Mouse (Mus musculus): ENCODE measurements around the gene Ccnl1. TPM values are rescaled to one million over a fixed set of nuclear protein-coding genes. Genes with fewer than 3 reads are reported as not detected.

The Ccnl1 gene
- total RNA-seq, 2 experiments from 2014 or later = 52.5 to 57.8 TPM

DNA sequence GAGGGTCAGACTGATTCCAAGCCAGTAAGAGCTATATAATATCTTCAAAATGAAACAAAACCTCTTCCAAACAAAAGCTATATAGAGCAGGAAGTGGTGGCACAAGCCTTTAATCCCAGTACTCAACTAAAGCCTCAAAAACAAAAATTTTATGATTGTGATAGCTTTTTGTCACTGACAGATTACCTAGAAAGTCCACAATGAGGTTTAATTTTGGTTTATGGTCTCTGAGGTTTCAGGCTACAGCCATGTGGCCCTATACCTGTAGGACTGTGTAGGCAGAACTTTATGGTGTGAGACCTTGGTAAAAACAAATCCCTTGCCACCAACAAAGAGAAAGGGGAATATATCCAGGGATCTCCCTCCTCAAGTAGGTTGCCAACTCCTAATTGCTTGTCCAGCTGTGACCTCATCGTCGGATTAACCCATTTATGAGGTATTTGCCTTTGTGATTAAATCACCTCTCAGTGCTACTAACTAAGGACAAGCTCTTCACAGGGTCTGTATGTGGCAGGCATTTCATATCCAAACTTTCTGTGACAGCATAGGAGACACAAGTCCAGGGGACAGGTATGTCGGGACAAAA, 1.5 kb upstream of the Ccnl1 start:
- no peak for DNase-seq (ENCODE audit: low spot score in 2 of 2)

DNA sequence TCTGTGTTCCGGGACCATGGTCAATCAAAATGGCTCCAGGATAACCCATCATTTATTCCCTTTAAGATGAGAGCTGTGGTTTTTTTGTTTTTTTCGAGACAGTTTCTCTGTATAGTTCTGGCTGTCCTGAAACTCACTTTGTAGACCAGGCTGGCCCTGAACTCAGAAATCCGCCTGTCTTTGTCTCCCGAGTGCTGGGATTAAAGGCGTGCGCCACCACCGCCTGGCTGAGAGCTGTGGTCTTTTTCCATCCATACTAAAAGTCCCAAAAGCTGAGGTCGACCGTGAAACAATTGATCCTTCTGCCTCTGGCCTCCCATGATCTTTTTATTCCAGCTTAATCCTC, 764 bp upstream of the Ccnl1 start:
- DNase-seq (ENCODE audit: low spot score in 2 of 2) = no peak

- peak; percentile 16 to 34 for DNase-seq (ENCODE audit: low spot score in 2 of 2)
Measured at GRCm38 (mm10) chr3:65957271-65958101, 563 bp downstream of the Ccnl1 start.

DNA sequence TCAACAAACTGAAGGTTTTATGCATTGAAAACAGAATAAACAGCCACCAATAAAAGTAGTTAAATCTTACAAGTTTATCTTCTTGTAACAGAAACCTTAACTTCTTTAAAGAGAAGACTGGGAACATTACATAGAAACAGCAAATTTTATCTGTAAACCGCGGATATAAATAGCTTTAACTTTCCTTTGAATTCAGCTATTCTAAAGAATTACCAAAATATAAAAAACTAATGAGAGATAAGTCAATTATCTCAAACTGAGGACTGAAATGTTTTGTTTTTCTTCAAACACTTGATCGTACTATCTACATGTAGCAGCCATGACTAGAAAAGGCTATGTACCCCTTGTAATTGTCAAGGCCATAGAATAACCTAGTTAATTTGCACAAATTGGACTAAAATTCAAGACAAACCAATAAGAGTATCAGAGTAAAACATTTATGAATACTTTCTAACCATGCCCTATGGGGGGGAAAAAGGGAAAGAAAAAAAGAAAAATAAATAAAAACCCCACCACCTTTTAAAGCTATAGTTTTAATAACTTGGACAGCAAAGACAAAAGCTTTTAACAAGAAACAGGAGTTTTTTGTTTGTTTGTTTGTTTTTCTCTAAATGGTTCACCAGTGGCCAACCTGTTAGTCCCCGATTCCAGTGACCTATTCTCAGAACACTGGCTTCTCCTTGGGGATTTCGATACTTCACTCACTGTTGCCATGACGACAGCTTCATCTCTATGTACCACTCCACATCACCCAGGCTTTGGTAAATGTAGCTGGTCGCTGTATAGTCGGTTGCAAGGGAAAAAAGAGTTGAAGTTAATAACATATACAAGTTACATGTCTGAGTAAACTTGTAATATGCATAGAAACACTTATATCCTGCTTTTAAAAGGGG, 3.3 kb downstream of the Ccnl1 start:
- no peak for DNase-seq (ENCODE audit: low spot score in 2 of 2)

- peak in 1 of 2 experiments; percentile 17 for DNase-seq (ENCODE audit: low spot score in 2 of 2)
Measured at GRCm38 (mm10) chr3:65950831-65951365, 7.2 kb downstream of the Ccnl1 start.

DNA sequence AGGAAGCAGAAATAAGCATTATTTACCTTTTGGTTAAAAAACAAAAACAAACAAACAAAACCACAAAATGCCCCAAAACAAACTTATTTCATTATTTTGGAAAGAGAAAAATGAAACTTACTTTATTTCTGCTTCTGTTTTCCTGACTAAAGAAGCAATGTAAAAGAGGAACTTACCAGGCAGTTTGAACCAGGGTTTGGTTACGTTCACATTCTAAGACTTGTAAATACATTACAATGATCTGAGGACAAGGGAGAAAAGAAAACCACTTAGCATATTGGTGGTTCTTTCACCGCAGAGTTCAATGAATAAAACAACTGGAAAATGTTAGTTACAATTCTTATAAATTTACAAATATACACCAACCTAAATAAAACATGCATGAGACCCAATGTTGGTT, 7.7 kb downstream of the Ccnl1 start:
- DNase-seq (ENCODE audit: low spot score in 2 of 2) = no peak

DNA sequence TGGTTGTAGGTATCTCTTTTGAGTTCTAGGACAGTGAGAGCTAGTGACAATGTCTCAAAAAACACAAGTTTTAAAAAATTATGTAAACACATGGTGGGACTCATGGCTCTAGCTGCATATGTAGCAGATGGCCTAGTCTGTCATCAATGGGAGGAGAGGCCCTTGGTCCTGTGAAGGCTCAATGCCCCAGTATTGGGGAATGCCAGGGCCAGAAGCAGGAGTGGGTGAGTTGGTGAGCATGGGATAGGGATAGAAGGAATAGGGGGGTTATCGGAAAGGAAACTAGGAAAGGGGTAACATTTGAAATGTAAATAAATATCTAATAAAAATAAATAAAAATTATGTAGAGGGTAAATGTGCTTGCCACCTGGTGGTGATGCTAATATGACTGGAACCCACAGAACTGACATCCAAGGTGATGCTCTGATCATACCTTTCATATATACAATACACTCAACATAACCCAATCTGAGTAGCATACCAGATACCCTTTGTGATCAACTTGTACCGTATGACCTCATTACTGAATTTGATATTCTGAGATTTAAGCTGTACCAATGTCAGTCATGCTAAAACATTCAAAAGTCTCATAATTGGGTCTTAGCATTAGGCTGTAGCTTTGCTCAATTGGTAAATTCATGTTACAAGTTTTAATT, 12.6 kb downstream of the Ccnl1 start:
- DNase-seq (ENCODE audit: low spot score in 2 of 2) = no peak

- no peak for DNase-seq (ENCODE audit: low spot score in 2 of 2)
Measured at GRCm38 (mm10) chr3:65944713-65945112, 13.3 kb downstream of the Ccnl1 start.

- no peak for DNase-seq (ENCODE audit: low spot score in 2 of 2)
Measured at GRCm38 (mm10) chr3:65943453-65943852, 14.6 kb downstream of the Ccnl1 start.

DNA sequence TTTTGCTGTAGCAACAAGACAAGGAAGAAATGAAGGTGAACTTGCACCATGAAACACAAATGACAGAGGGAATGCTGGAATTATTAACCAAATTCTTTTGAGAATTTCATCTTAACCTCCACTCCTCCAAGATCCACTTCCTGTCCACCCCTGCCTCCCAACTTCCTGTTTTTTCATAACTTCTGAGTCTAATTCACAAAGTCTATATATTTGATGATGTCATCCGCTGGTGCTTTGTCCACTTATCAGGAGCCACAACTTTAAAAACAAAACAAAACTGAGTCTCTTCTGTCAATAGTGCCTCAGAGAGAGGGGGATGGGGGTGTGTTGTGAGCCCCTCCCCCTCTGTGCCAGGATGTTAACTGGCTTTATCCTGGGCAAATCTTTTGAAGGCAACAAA, 17.0 kb downstream of the Ccnl1 start:
- no peak for DNase-seq (ENCODE audit: low spot score in 2 of 2)

- DNase-seq (ENCODE audit: low spot score in 2 of 2) = peak in 1 of 2 experiments; percentile 63
Measured at GRCm38 (mm10) chr3:65938211-65938610, 19.8 kb downstream of the Ccnl1 start.

GRCm38 (mm10) chr3:65936384-65936783, 21.7 kb downstream of the Ccnl1 start:
- DNase-seq (ENCODE audit: low spot score in 2 of 2) = no peak

GRCm38 (mm10) chr3:65935153-65935552, 22.9 kb downstream of the Ccnl1 start:
- DNase-seq (ENCODE audit: low spot score in 2 of 2) = no peak

DNA sequence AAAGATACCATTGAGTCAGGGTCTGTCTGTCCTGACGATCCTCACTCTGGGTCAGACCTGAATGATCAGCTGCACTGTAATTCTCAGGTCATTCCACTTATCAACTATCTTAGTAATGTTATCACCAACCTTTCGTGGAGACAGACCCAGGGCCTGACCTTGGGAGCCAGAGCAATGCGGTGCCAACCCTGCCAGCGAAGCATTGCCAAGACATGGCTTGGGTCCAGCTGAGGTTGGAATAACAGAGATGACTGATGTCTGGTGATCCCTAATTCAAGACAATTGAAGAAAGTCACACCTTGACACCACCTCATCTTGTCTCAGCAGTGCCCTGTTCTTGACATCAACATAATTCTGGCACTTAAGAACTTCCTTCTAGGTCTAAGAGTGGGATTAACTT, 24.3 kb downstream of the Ccnl1 start:
- no peak for DNase-seq (ENCODE audit: low spot score in 2 of 2)

DNA sequence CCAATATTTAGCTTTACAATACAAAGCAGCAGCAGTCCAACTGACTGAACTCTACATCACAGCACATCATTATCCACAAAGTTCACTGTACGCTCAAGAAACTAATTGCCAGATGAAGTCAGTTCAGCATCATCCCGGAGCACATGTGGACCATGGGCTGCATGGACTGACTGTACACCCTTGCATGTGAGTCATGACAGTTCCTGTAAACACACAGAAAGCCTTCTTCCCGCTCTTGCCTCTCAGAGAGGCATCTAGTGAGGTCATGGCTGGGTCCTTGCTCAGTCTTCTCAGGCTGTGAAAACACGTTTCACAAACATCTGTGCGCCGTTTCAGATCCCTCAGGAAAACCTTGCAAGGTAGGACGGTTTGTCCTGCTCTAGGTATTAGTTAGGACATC, 26.5 kb downstream of the Ccnl1 start:
- no peak for DNase-seq (ENCODE audit: low spot score in 2 of 2)

GRCm38 (mm10) chr3:65930636-65931035, 27.4 kb downstream of the Ccnl1 start:
- DNase-seq (ENCODE audit: low spot score in 2 of 2) = no peak

- DNase-seq (ENCODE audit: low spot score in 2 of 2) = peak; percentile 35 to 89
Measured at GRCm38 (mm10) chr3:65929821-65930633, 28.0 kb downstream of the Ccnl1 start.

GRCm38 (mm10) chr3:65929304-65929783, 28.7 kb downstream of the Ccnl1 start:
- DNase-seq (ENCODE audit: low spot score in 2 of 2) = peak; percentile 65 to 81

DNA sequence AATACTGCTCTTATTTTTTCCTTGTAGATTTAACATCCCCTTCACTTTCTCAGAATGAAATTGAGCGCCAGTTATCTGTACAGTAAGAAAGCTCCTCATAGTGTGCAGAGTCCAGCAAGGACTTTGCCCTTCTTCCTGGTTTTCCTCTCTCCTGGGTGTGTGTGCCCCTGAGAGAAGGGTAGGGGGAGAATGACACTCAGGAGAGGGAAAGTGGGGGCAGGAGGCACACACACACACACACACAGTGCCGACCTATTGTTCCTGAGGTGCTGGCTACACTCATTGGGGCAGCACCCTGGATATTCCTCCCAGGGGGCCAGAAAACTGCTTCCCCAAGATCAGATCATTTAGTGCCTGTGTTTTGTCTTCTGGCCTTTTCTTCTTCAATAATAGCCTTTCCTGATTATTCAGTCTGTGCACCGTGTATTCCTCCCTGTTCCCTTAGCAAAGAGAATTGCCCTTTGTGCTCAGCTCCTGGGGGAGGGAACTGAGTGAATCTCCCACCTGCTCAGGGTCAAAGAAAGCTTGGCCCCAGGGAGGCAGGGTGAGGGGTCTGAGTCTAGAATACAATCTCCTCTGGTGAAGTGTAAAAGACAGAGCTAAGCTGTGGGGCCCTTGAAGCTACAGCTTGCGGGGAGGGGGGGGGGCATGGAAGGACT, 29.3 kb downstream of the Ccnl1 start:
- DNase-seq (ENCODE audit: low spot score in 2 of 2) = no peak

GRCm38 (mm10) chr3:65927685-65928084, 30.4 kb downstream of the Ccnl1 start:
- DNase-seq (ENCODE audit: low spot score in 2 of 2) = no peak

Data from layer of hippocampus, adult 18-20 months (tissue).